Mouse (Mus musculus): Measurements from ENCODE around the gene Snd1. TPM values are rescaled to one million over a fixed set of nuclear protein-coding genes. Genes with fewer than 3 reads are reported as not detected.

Snd1 gene
- 57.6 and 60.4 TPM in 2 replicates for polyA plus RNA-seq (2012; ENCODE audit: insufficient read depth, low replicate concordance)

GRCm38 (mm10) chr6:28474839-28475238 lies at the start of gene Snd1:
TSS of gene Snd1 (plus strand) at chr6:28475139.
- no peaks in the 10 kb centered on the region for H3K9me3 ChIP-seq
- H3K36me3 ChIP-seq (replicated peaks; ENCODE audit: low read length), result no peaks in the 10 kb centered on the region
- peaks cover 2% of the 10 kb centered on the region for H3K27me3 ChIP-seq (replicated peaks)
- no peak within 1 kb of the TSS for H3K4me3 ChIP-seq (replicated peaks)
- peaks cover 44% of the 10 kb centered on the region for H3K4me1 ChIP-seq
- no peak for TF ChIP-seq FLI1 (IDR thresholded peaks at IDR 0.05; ENCODE audit: low read length)

- H3K4me3 ChIP-seq (replicated peaks), result no peak within 1 kb of the TSS
These were observed 47.7 kb upstream of the Snd1 start, which contains the start of gene Fscn3 for GRCm38 (mm10) chr6:28427096-28427839. TSS of gene Fscn3 (plus strand) at chr6:28427789.

GRCm38 (mm10) chr6:28428290-28428689 lies 46.6 kb upstream of the Snd1 start, which contains the start of gene Gcc1:
TSS of gene Gcc1 (minus strand) at chr6:28428390.
- peaks cover 38% of the 10 kb centered on the region for H3K36me3 ChIP-seq (replicated peaks; ENCODE audit: low read length)
- H3K4me3 ChIP-seq (replicated peaks), result no peak within 1 kb of the TSS
- H3K9me3 ChIP-seq, result no peaks in the 10 kb centered on the region
- no peak for TF ChIP-seq FLI1 (IDR thresholded peaks at IDR 0.05; ENCODE audit: low read length)
- TF ChIP-seq GATA1 (IDR thresholded peaks at IDR 0.05; ENCODE audit: borderline replicate concordance, low read length), result no peak
- peaks cover 37% of the 10 kb centered on the region for H3K4me1 ChIP-seq
- peaks cover 2% of the 10 kb centered on the region for H3K27me3 ChIP-seq (replicated peaks)

More at GRCm38 (mm10) chr6:28427096-28427839, 47.7 kb upstream of the Snd1 start, which contains the start of gene Fscn3:
- H3K9me3 ChIP-seq, result no peaks in the 10 kb centered on the region
- peaks cover 46% of the 10 kb centered on the region for H3K4me1 ChIP-seq
- H3K36me3 ChIP-seq (replicated peaks; ENCODE audit: low read length), result peaks cover 38% of the 10 kb centered on the region
- TF ChIP-seq GATA1 (IDR thresholded peaks at IDR 0.05; ENCODE audit: borderline replicate concordance, low read length) (no peak), FLI1 (IDR thresholded peaks at IDR 0.05; ENCODE audit: low read length) (no peak)
- H3K27me3 ChIP-seq (replicated peaks), result peaks cover 2% of the 10 kb centered on the region

GRCm38 (mm10) chr6:28429870-28430269 lies 45.1 kb upstream of the Snd1 start:
- no peak overlapping the region for H3K4me3 ChIP-seq (replicated peaks)
- H3K36me3 ChIP-seq (replicated peaks; ENCODE audit: low read length), result peaks cover 32% of the 10 kb centered on the region
- peaks cover 5% of the 10 kb centered on the region for H3K27me3 ChIP-seq (replicated peaks)
- H3K9me3 ChIP-seq, result no peaks in the 10 kb centered on the region
- TF ChIP-seq GATA1 (IDR thresholded peaks at IDR 0.05; ENCODE audit: borderline replicate concordance, low read length) (no peak), FLI1 (IDR thresholded peaks at IDR 0.05; ENCODE audit: low read length) (no peak)
- H3K4me1 ChIP-seq, result peaks cover 27% of the 10 kb centered on the region

GRCm38 (mm10) chr6:28430795-28431537 lies 44.0 kb upstream of the Snd1 start:
- peaks cover 19% of the 10 kb centered on the region for H3K4me1 ChIP-seq
- peaks cover 7% of the 10 kb centered on the region for H3K27me3 ChIP-seq (replicated peaks)
- no peak for TF ChIP-seq GATA1 (IDR thresholded peaks at IDR 0.05; ENCODE audit: borderline replicate concordance, low read length)
- TF ChIP-seq FLI1 (IDR thresholded peaks at IDR 0.05; ENCODE audit: low read length), result no peak
- no peaks in the 10 kb centered on the region for H3K9me3 ChIP-seq
- no peak overlapping the region for H3K4me3 ChIP-seq (replicated peaks)
- peaks cover 21% of the 10 kb centered on the region for H3K36me3 ChIP-seq (replicated peaks; ENCODE audit: low read length)

- TF ChIP-seq FLI1 (IDR thresholded peaks at IDR 0.05; ENCODE audit: low read length), result no peak
- TF ChIP-seq GATA1 (IDR thresholded peaks at IDR 0.05; ENCODE audit: borderline replicate concordance, low read length), result no peak
- Histone ChIP-seq H3K4me3 (replicated peaks) (no peak overlapping the region), H3K9me3 (no peaks in the 10 kb centered on the region)
These were observed 43.4 kb upstream of the Snd1 start for GRCm38 (mm10) chr6:28431538-28431855.

GRCm38 (mm10) chr6:28447937-28448336 lies 27.0 kb upstream of the Snd1 start:
- TF ChIP-seq FLI1 (IDR thresholded peaks at IDR 0.05; ENCODE audit: low read length), result no peak
- TF ChIP-seq GATA1 (IDR thresholded peaks at IDR 0.05; ENCODE audit: borderline replicate concordance, low read length), result no peak
- Histone ChIP-seq H3K4me1 (peaks cover 13% of the 10 kb centered on the region), H3K36me3 (replicated peaks; ENCODE audit: low read length) (no peaks in the 10 kb centered on the region), H3K9me3 (no peaks in the 10 kb centered on the region; the same call in 1 of the 2 replicates), H3K27me3 (replicated peaks) (peaks cover 80% of the 10 kb centered on the region), H3K4me3 (replicated peaks) (no peak overlapping the region)

More at GRCm38 (mm10) chr6:28431538-28431855, 43.4 kb upstream of the Snd1 start:
- H3K4me1 ChIP-seq, result peaks cover 14% of the 10 kb centered on the region
- H3K36me3 ChIP-seq (replicated peaks; ENCODE audit: low read length), result peaks cover 16% of the 10 kb centered on the region
- peaks cover 7% of the 10 kb centered on the region for H3K27me3 ChIP-seq (replicated peaks)

- Histone ChIP-seq H3K4me1 (peaks cover 17% of the 10 kb centered on the region), H3K27me3 (replicated peaks) (peaks cover 73% of the 10 kb centered on the region), H3K4me3 (replicated peaks) (no peak within 1 kb of the TSS), H3K9me3 (no peaks in the 10 kb centered on the region; the same call in 1 of the 2 replicates), H3K36me3 (replicated peaks; ENCODE audit: low read length) (no peaks in the 10 kb centered on the region)
- TF ChIP-seq FLI1 (IDR thresholded peaks at IDR 0.05; ENCODE audit: low read length), result no peak
- no peak for TF ChIP-seq GATA1 (IDR thresholded peaks at IDR 0.05; ENCODE audit: borderline replicate concordance, low read length)
These were observed 25.7 kb upstream of the Snd1 start, which contains the start of gene Pax4 for GRCm38 (mm10) chr6:28449253-28449652. TSS of gene Pax4 (minus strand) at chr6:28449353.

- no peak for TF ChIP-seq GATA1 (IDR thresholded peaks at IDR 0.05; ENCODE audit: borderline replicate concordance, low read length)
- no peak for TF ChIP-seq FLI1 (IDR thresholded peaks at IDR 0.05; ENCODE audit: low read length)
- Histone ChIP-seq H3K27me3 (replicated peaks) (peaks cover 67% of the 10 kb centered on the region), H3K4me3 (replicated peaks) (no peak overlapping the region)
These were observed 24.5 kb upstream of the Snd1 start for GRCm38 (mm10) chr6:28450481-28450880.

GRCm38 (mm10) chr6:28450977-28451376 lies 24.0 kb upstream of the Snd1 start:
- Histone ChIP-seq H3K9me3 (no peaks in the 10 kb centered on the region; the same call in 1 of the 2 replicates), H3K36me3 (replicated peaks; ENCODE audit: low read length) (no peaks in the 10 kb centered on the region), H3K27me3 (replicated peaks) (peaks cover 63% of the 10 kb centered on the region), H3K4me3 (replicated peaks) (no peak overlapping the region), H3K4me1 (peaks cover 17% of the 10 kb centered on the region)
- no peak for TF ChIP-seq FLI1 (IDR thresholded peaks at IDR 0.05; ENCODE audit: low read length)
- no peak for TF ChIP-seq GATA1 (IDR thresholded peaks at IDR 0.05; ENCODE audit: borderline replicate concordance, low read length)

More at GRCm38 (mm10) chr6:28450481-28450880, 24.5 kb upstream of the Snd1 start:
- Histone ChIP-seq H3K36me3 (replicated peaks; ENCODE audit: low read length) (no peaks in the 10 kb centered on the region), H3K9me3 (no peaks in the 10 kb centered on the region; the same call in 1 of the 2 replicates), H3K4me1 (peaks cover 17% of the 10 kb centered on the region)
